Mouse (Mus musculus) brain, embryonic 14.5 days (tissue): ENCODE measurements around the gene Serpinb5. TPM values are rescaled to one million over a fixed set of nuclear protein-coding genes. Genes with fewer than 3 reads are reported as not detected.

Experiments
- DNase-seq: peaks from one replicate; pipeline ENCODE4 v3.0.0-alpha.2; 2011; ENCODE audit warnings: low read depth
- CTCF ChIP-seq: fragments of 200-500 bp; IDR thresholded peaks from 2 replicates; pipeline ENCODE4 v1.5.1; 2012; ENCODE audit warnings: inconsistent platforms, mild to moderate bottlenecking, moderate library complexity, borderline replicate concordance; ENCODE audit not compliant: insufficient read depth, insufficient read length; ENCODE audit errors: extremely low read depth
- POLR2A ChIP-seq: fragments of 200-500 bp; IDR thresholded peaks from 2 replicates; pipeline ENCODE4 v1.6.1; 2012; ENCODE audit warnings: mild to moderate bottlenecking, inconsistent platforms, borderline replicate concordance; ENCODE audit not compliant: poor library complexity, insufficient read depth, insufficient read length, severe bottlenecking; ENCODE audit errors: extremely low read depth
- polyA plus RNA-seq: library from polyadenylated mRNA; depleted of rRNA; stranded (reverse); fragments of >200 nt; gene quantifications from 2 replicates; pipeline ENCODE4 v1.2.3, GENCODE M21; 2012; rRNA removed

Serpinb5 gene
- 0.10 and 0.40 TPM in 2 replicates for polyA plus RNA-seq

DNA sequence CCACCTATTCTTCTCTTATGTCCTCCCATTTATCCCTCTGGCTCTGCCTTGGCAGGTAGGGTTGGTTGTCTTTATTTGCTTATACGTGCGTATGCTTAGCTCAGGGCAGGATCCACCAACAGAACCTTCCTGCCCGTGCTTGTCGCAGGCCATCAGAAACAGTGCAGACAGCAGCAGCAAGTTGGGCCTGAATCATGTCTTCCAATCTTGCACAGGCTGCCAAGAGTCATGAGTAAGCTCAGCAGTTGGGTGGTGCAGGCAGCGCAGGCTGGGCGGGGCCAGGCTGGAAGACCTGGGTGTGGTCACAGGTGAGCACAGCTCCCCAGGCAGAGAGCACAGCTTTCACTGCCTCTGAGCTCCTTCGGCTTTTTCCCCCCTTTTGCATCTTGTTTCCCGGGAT is at the start of gene Serpinb5:
Gene Serpinb5 (plus strand): TSS at position 327 of the 400 bp plus-strand sequence.
- TF ChIP-seq POLR2A = no peak
- no peak for TF ChIP-seq CTCF
- no peak for DNase-seq

- no peak for DNase-seq
- TF ChIP-seq CTCF (no peak), POLR2A (no peak)
Observed at GRCm38 (mm10) chr1:106814864-106815263, 46.1 kb upstream of the Serpinb5 start.

- TF ChIP-seq POLR2A = no peak
- DNase-seq = no peak
Observed at GRCm38 (mm10) chr1:106815265-106815664, 45.7 kb upstream of the Serpinb5 start.

DNA sequence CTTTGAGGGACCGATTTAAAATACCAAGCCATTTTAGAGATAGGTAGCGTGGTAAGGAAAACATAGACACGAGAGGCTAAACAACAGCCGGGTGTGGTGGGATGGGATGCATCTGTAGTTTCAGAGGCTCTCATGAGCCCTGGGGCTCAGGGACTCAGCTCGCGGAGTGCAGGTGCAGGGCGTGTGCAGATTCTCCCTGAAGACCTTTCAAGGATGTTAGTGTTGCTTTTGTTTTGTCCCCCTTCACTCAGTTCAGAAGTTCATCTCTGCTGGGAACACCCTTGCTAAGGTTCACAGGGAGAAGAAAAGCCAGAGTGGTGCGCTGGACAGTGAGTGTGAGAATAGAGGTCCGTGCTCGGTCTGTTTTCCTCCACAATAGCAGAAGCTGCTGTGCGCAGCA is 44.2 kb upstream of the Serpinb5 start:
- TF ChIP-seq POLR2A = no peak
- no peak for TF ChIP-seq CTCF
- no peak for DNase-seq

GRCm38 (mm10) chr1:106818323-106818722 is 42.6 kb upstream of the Serpinb5 start:
- peak; percentile 38; the same call in 1 of the 2 replicates for TF ChIP-seq CTCF
- no peak for TF ChIP-seq POLR2A
- DNase-seq = peak; percentile 67

DNA sequence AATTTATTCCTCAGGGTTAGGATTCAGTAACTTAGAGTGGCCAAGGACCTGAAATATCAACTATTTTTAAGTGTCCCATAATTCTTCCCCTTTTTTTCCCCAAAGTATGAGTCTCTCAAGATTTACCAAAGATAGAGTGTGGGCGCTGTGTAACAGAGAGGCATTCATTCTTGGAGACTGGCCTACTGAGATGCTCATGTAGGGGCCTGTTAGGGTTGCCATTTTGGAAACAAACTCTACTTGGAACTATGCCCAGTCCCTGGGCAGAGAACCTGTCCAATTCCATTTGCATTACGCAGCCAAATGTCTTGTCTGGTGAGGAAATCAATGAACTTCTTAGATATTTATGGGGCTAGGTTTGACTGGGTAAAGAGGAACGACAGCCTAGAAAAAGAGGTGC is 38.7 kb upstream of the Serpinb5 start:
- TF ChIP-seq POLR2A = no peak
- no peak for TF ChIP-seq CTCF
- DNase-seq = peak; percentile 53

DNA sequence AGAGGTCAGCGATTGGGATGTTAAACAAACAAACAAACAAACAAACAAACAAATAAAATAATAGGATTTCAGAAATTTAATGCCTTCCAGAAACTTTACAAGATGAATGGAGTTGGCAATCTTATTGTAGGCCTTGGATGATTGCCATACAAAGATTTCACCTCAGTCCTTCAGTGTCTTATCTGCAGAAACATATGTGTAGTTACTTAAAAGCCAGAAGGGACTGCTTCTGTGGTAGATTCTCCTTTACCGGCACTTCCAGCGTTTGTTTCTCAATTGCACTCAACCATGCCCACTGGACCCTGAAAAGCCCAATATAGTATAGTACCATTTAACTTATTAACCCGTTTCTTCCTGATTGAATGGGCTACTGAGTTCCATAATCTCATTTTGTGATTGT is 32.2 kb upstream of the Serpinb5 start:
- TF ChIP-seq POLR2A (no peak), CTCF (no peak)
- DNase-seq = no peak

- no peak for TF ChIP-seq CTCF
- TF ChIP-seq POLR2A = no peak
- DNase-seq = no peak
Observed at GRCm38 (mm10) chr1:106865543-106865942, 4.6 kb downstream of the Serpinb5 start.

- TF ChIP-seq CTCF (no peak), POLR2A (no peak)
- no peak for DNase-seq
Observed at GRCm38 (mm10) chr1:106866029-106866428, 5.1 kb downstream of the Serpinb5 start.

- no peak for TF ChIP-seq CTCF
- TF ChIP-seq POLR2A = no peak
- peak; percentile 31 for DNase-seq
Observed at GRCm38 (mm10) chr1:106866768-106867167, 5.8 kb downstream of the Serpinb5 start.

GRCm38 (mm10) chr1:106869986-106870385 is 9.0 kb downstream of the Serpinb5 start:
- TF ChIP-seq POLR2A = no peak
- no peak for TF ChIP-seq CTCF
- peak; percentile 14 for DNase-seq

- TF ChIP-seq POLR2A (no peak), CTCF (no peak)
- DNase-seq = no peak
Observed at GRCm38 (mm10) chr1:106875193-106875886, 14.4 kb downstream of the Serpinb5 start.
